Comparison of ENCODE assay signal across 13 mouse cellular contexts in genomic region chr13:51115762-51116161, GRCm38 (mm10). TPM values are rescaled to one million over a fixed set of nuclear protein-coding genes. Genes with fewer than 3 reads are reported as not detected.
A peak's percentile ranks its signal among the peaks of the same experiment; 100 is the strongest.
DNase-seq lines count a peak whose midpoint lies in the region; ATAC-seq and TF ChIP-seq lines count a peak whose summit lies in the region.
"Had no signal": no experiment of that assay in that cellular context is flagged by ENCODE, and none has a peak within 500 bp of the region (broad histone marks: within the 10 kb centered on the region; RNA-seq: fewer than 3 reads in every experiment).

No protein-coding gene starts in this region.

- DNase-seq in kidney, postnatal 36 days: peak; percentile 22 to 26
- no peak for DNase-seq in kidney, adult 18-20 months
- DNase-seq in B cell, adult 2 months: peak; percentile 70 to 72
- DNase-seq in G1E (ENCODE audit: low spot score): no peak
- no peak for DNase-seq in layer of hippocampus, postnatal 36 days
- no peak for DNase-seq in hindbrain, postnatal 0 days (ENCODE audit: low spot score)
- DNase-seq: adrenal gland, adult 8-10 months; cerebellum, adult 11-12 months; forebrain, postnatal 0 days; heart, adult 18-20 months; heart, postnatal 4 days had no signal

- peak; percentile 88 for ATAC-seq in G1E (ENCODE audit: extremely low read depth, insufficient number of reproducible peaks, low FRiP score, poor library complexity, severe bottlenecking)
- ATAC-seq in megakaryocyte, adult 5-6 weeks (ENCODE audit: poor library complexity, severe bottlenecking): peak; percentile 95
- no peak for ATAC-seq in hindbrain, postnatal 0 days
- ATAC-seq: forebrain, postnatal 0 days had no signal

- TF ChIP-seq CTCF in G1E (IDR thresholded peaks at IDR 0.05; ENCODE audit: low read depth, low read length): no peak
- no peak for TF ChIP-seq CTCF in hindbrain, postnatal 0 days (IDR thresholded peaks at IDR 0.05; ENCODE audit: low read depth)

- H3K27ac ChIP-seq in hindbrain, postnatal 0 days: no peak overlapping the region
- H3K27ac ChIP-seq: stomach, embryonic 15.5 days had no signal

- H3K4me2 ChIP-seq in hindbrain, postnatal 0 days (ENCODE audit: low read depth, low read length): no peak overlapping the region
- H3K4me2 ChIP-seq: stomach, embryonic 15.5 days had no signal

- H3K4me3 ChIP-seq in G1E (ENCODE audit: low read depth, low read length): peak overlapping the region; percentile 5; the same call in 1 of the 2 replicates
- no peak overlapping the region for H3K4me3 ChIP-seq in hindbrain, postnatal 0 days (ENCODE audit: low read length)
- H3K4me3 ChIP-seq: stomach, embryonic 15.5 days had no signal

- 53% methylated on average over 3 of the region's 3 CpGs for WGBS in hindbrain, postnatal 0 days

- no peaks in the 10 kb centered on the region for H3K27me3 ChIP-seq in G1E (ENCODE audit: insufficient read depth, low read length)
- no peaks in the 10 kb centered on the region for H3K27me3 ChIP-seq in hindbrain, postnatal 0 days (ENCODE audit: insufficient read depth, low read length)
- H3K27me3 ChIP-seq: stomach, embryonic 15.5 days had no signal

- H3K9ac ChIP-seq in hindbrain, postnatal 0 days (replicated peaks; ENCODE audit: low read length): no peak overlapping the region; the same call in 1 of the 2 replicates
- H3K9ac ChIP-seq: forebrain, postnatal 0 days; stomach, embryonic 15.5 days had no signal

- H3K4me1 ChIP-seq in G1E (ENCODE audit: insufficient read depth, low read depth, low read length): peaks cover 71% of the 10 kb centered on the region
- H3K4me1 ChIP-seq in hindbrain, postnatal 0 days (ENCODE audit: insufficient read depth, low read length): peaks cover 11% of the 10 kb centered on the region; the same call in 1 of the 2 replicates

- peaks cover 37% of the 10 kb centered on the region for H3K36me3 ChIP-seq in G1E (replicated peaks)
- no peaks in the 10 kb centered on the region for H3K36me3 ChIP-seq in hindbrain, postnatal 0 days (ENCODE audit: insufficient read depth, low read length)

- no peaks in the 10 kb centered on the region for H3K9me3 ChIP-seq in G1E (replicated peaks)
- no peaks in the 10 kb centered on the region for H3K9me3 ChIP-seq in hindbrain, postnatal 0 days (ENCODE audit: low read length)
- H3K9me3 ChIP-seq: stomach, embryonic 15.5 days had no signal

RNA-seq across cellular contexts. Expression of gene Spin1, which starts 15.1 kb away (rescaled TPM):
- 49.7 and 51.6 TPM in 2 replicates for total RNA-seq in G1E (2014; fragmentation: Nextera tagmentation)
- 51.3 and 57.0 TPM in 2 replicates for total RNA-seq in G1E (2017)
- polyA plus RNA-seq in G1E (2012): 8.0 and 9.7 TPM in 2 replicates
- total RNA-seq in megakaryocyte, adult 5-6 weeks (2015): 33.9 and 37.5 TPM in 2 replicates
- 39.0 and 39.2 TPM in 2 replicates for total RNA-seq in megakaryocyte, adult 5-6 weeks (2017)
- 100 to 1,000 TPM; 165 to 172 TPM for total RNA-seq in layer of hippocampus, postnatal 36 days (2021)
- 174 and 188 TPM in 2 replicates for total RNA-seq in hindbrain, postnatal 0 days (2014; rRNA removed)
- polyA plus RNA-seq in hindbrain, postnatal 0 days (2015; fragmentation: Nextera tagmentation; extraction: Ambion mirVana): 127 and 131 TPM in 2 replicates

RNA-seq across cellular contexts. Expression of gene Nxnl2, which starts 55.1 kb away (rescaled TPM):
- total RNA-seq in G1E (2014; fragmentation: Nextera tagmentation) (not detected in 2 replicates), G1E (2017) (0.05 and 0.12 TPM in 2 replicates)
- 0.04 TPM in 1 of 2 replicates, not detected in the other for polyA plus RNA-seq in G1E (2012)
- 1.2 TPM in 1 of 2 replicates, not detected in the other for total RNA-seq in megakaryocyte, adult 5-6 weeks (2015)
- total RNA-seq in megakaryocyte, adult 5-6 weeks (2017): 0.29 and 0.33 TPM in 2 replicates
- under 1 TPM; 0.25 TPM for total RNA-seq in layer of hippocampus, postnatal 36 days (2021)
- 3.0 and 3.8 TPM in 2 replicates for total RNA-seq in hindbrain, postnatal 0 days (2014; rRNA removed)
- polyA plus RNA-seq in hindbrain, postnatal 0 days (2015; fragmentation: Nextera tagmentation; extraction: Ambion mirVana): 7.2 and 8.6 TPM in 2 replicates

Comparison
In these comparisons a context has a peak if more than half of its experiments do, and no peak if none do; other contexts are left out.
1. DNase-seq: peak in kidney, postnatal 36 days (2 of 2) and B cell, adult 2 months (2 of 2); none in kidney, adult 18-20 months (single experiment), G1E (single experiment), layer of hippocampus, postnatal 36 days (0 of 2) and hindbrain, postnatal 0 days (single experiment).